Mouse (Mus musculus): ENCODE results near the gene Cdc42se1.

DNA sequence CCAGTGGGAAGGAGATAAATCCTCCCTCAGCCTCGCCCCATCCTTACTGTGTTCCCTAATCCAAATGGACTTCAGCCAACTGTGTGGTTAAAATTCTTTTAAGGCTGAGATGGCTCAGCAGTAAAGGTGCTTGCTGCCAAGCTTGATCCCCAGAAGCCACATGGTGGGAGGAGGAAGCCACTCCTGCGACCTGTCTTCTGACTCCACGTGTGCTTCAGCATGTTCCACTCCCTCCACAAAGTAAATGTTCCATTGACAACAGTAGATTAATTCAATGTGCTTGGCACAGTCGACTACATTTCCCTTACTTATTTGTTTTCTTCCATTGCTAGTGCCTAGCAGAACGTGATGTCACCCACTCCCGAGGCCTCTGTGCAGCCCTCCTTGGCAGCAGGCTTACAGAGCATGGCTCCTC, 33.8 kb upstream of the Cdc42se1 start:
- TF ChIP-seq CTCF (IDR thresholded peaks at IDR 0.05; ENCODE audit: insufficient read depth, low read length) (no peak), POLR2A (IDR thresholded peaks at IDR 0.05; ENCODE audit: borderline replicate concordance, extremely low read depth, low read depth, low read length) (no peak)
